Mouse (Mus musculus) CH12.LX (cell line): ENCODE results near the gene Ash1l. TPM values are rescaled to one million over a fixed set of nuclear protein-coding genes. Genes with fewer than 3 reads are reported as not detected.

ENCODE experiments used
- DNase-seq: peaks from one replicate; pipeline ENCODE4 v3.0.0-alpha.2; 2013; ENCODE audit errors: extremely low read depth
- H3K27ac ChIP-seq: 2 replicates; pipeline ENCODE4 v1.5.1; 2012; ENCODE audit warnings: low read depth, mild to moderate bottlenecking, control low read depth, moderate library complexity; ENCODE audit not compliant: insufficient read depth
- H3K27me3 ChIP-seq: replicated peaks from 2 replicates; pipeline ENCODE3; 2012; ENCODE audit warnings: inconsistent platforms
- H3K36me3 ChIP-seq, 2 experiments: replicated peaks in 1 of 2; 2 replicates each; pipeline versions ENCODE3 to v1.6.1; 2012; ENCODE audit warnings: inconsistent platforms in 1 of 2, low read length in 1 of 2, mild to moderate bottlenecking in 1 of 2, mixed read lengths in 1 of 2, moderate library complexity in 1 of 2; ENCODE audit not compliant: control insufficient read depth in 1 of 2, insufficient read depth in 1 of 2
- H3K4me1 ChIP-seq, 2 experiments: 2 replicates each; pipeline ENCODE4 v1.6.1; 2012; ENCODE audit warnings: inconsistent platforms in 1 of 2, moderate library complexity in 1 of 2; ENCODE audit not compliant: insufficient read depth in 2 of 2, control insufficient read depth in 1 of 2
- H3K4me2 ChIP-seq: 2 replicates; pipeline ENCODE4 v1.6.1; 2012; ENCODE audit warnings: low read depth, mild to moderate bottlenecking, control low read depth; ENCODE audit not compliant: poor library complexity, insufficient read depth, severe bottlenecking
- H3K4me3 ChIP-seq, 3 experiments: fragments of 150-350 bp in 1 of 3; sonication (generic) in 1 of 3; replicated peaks in 1 of 3; 2 replicates each; pipeline versions ENCODE3 to v1.5.1; 2011 to 2012; ENCODE audit warnings: low read depth in 2 of 3, low read length in 2 of 3, mild to moderate bottlenecking in 2 of 3, moderate library complexity in 2 of 3, control low read depth in 1 of 3, improper control_type of control experiment in 1 of 3, inconsistent platforms in 1 of 3, mixed read lengths in 1 of 3; ENCODE audit not compliant: poor library complexity in 1 of 3
- H3K79me2 ChIP-seq: replicated peaks from 2 replicates; pipeline ENCODE4 v1.6.1; 2012; ENCODE audit warnings: mild to moderate bottlenecking, moderate library complexity; ENCODE audit not compliant: control insufficient read depth, poor library complexity, insufficient read depth, severe bottlenecking; ENCODE audit errors: extremely low read depth
- H3K9ac ChIP-seq: 2 replicates; pipeline ENCODE4 v1.6.1; 2012; ENCODE audit warnings: low read depth, mild to moderate bottlenecking, control low read depth, moderate library complexity; ENCODE audit not compliant: insufficient read depth
- H3K9me3 ChIP-seq: replicated peaks from 2 replicates; pipeline ENCODE3; 2012; ENCODE audit warnings: low read length, inconsistent platforms, mixed read lengths
- BHLHE40 ChIP-seq: IDR thresholded peaks from 2 replicates; pipeline ENCODE4 v1.6.1; 2011; ENCODE audit warnings: mild to moderate bottlenecking, low read depth, low read length, improper control_type of control experiment
- ELF1 ChIP-seq: IDR thresholded peaks from 2 replicates; pipeline ENCODE4 v1.6.1; 2014; ENCODE audit warnings: low read depth, mild to moderate bottlenecking, inconsistent platforms, low read length, improper control_type of control experiment
- EP300 ChIP-seq: IDR thresholded peaks from 2 replicates; pipeline ENCODE4 v1.6.1; 2011; ENCODE audit warnings: low read length, improper control_type of control experiment
- HCFC1 ChIP-seq: IDR thresholded peaks from 2 replicates; pipeline ENCODE4 v1.6.1; 2012; ENCODE audit warnings: low read depth, mild to moderate bottlenecking, inconsistent platforms, low read length, improper control_type of control experiment
- JUND ChIP-seq: conservative IDR thresholded peaks from 2 replicates; pipeline ENCODE4 v1.6.1; 2011; ENCODE audit warnings: low read depth, low read length, improper control_type of control experiment
- MAFK ChIP-seq: IDR thresholded peaks from 2 replicates; pipeline ENCODE4 v1.6.1; 2011; ENCODE audit warnings: low read length, improper control_type of control experiment; ENCODE audit not compliant: insufficient replicate concordance
- MEF2A ChIP-seq: IDR thresholded peaks from 2 replicates; pipeline ENCODE4 v1.6.1; 2014; ENCODE audit warnings: low read depth, mild to moderate bottlenecking, inconsistent platforms, low read length, improper control_type of control experiment, borderline replicate concordance
- MXI1 ChIP-seq: IDR thresholded peaks from 2 replicates; pipeline ENCODE4 v1.6.1; 2011; ENCODE audit warnings: mild to moderate bottlenecking, low read depth, low read length, improper control_type of control experiment
- NELFE ChIP-seq: IDR thresholded peaks from 2 replicates; pipeline ENCODE4 v1.6.1; 2011; ENCODE audit warnings: low read depth, low read length, improper control_type of control experiment
- POLR2AphosphoS2 ChIP-seq: IDR thresholded peaks from 2 replicates; pipeline ENCODE4 v1.6.1; 2011; ENCODE audit warnings: low read depth, low read length, improper control_type of control experiment
- RAD21 ChIP-seq: IDR thresholded peaks from 2 replicates; pipeline ENCODE4 v1.6.1; 2011; ENCODE audit warnings: low read depth, mild to moderate bottlenecking, low read length, improper control_type of control experiment, moderate library complexity
- TCF12 ChIP-seq: IDR thresholded peaks from 2 replicates; pipeline ENCODE4 v1.6.1; 2014; ENCODE audit warnings: low read depth, mild to moderate bottlenecking, inconsistent platforms, low read length, improper control_type of control experiment
- UBTF ChIP-seq: IDR thresholded peaks from 2 replicates; pipeline ENCODE4 v1.6.1; 2012; ENCODE audit warnings: low read depth, mild to moderate bottlenecking, inconsistent platforms, low read length, improper control_type of control experiment, moderate library complexity
- USF1 ChIP-seq: IDR thresholded peaks from 2 replicates; pipeline ENCODE4 v1.6.1; 2014; ENCODE audit warnings: low read depth, mild to moderate bottlenecking, inconsistent platforms, low read length, improper control_type of control experiment
- USF2 ChIP-seq: conservative IDR thresholded peaks from 2 replicates; pipeline ENCODE4 v1.6.1; 2011; ENCODE audit warnings: low read depth, low read length, improper control_type of control experiment
- dilution Hi-C: fragments of 300-500 bp; cut with MboI; formaldehyde crosslinking; loops from 2 replicates; pipeline ENCODE4 v1.14.3; 2020; ENCODE audit warnings: low sequenced_read_pairs; ENCODE audit not compliant: extremely low pct_unique_long_range_greater_than_20kb, extremely low pct_ligation_motif_present
- in situ Hi-C: fragments of 300-500 bp; cut with MboI; formaldehyde crosslinking; loops from 3 replicates; pipeline ENCODE4 v1.14.3; 2019; ENCODE audit warnings: low sequenced_read_pairs, low pct_ligation_motif_present, low pct_unique_long_range_greater_than_20kb, mixed read lengths
- polyA plus RNA-seq: library from polyadenylated mRNA; unstranded; fragments of >175 nt; gene quantifications from 2 replicates; pipeline ENCODE4 v1.2.1, GENCODE M21; 2012; ENCODE audit warnings: low read depth; ENCODE audit not compliant: insufficient read length
- total RNA-seq, 2 experiments: library from RNA; depleted of rRNA; stranded (reverse); fragments of 300-350 nt in 1 of 2; fragments of >200 nt in 1 of 2; gene quantifications; 2 replicates each; pipeline ENCODE4 v1.2.3; 2012 to 2014

Ash1l gene
- total and polyA plus RNA-seq, 3 experiments = 2.9 to 9.7 (median 5.8) TPM

GRCm38 (mm10) chr3:89124241-89124640, 173.8 kb downstream of the Ash1l start:
- Histone ChIP-seq H3K4me3 (no peak overlapping the region), H3K4me1 (no peaks in the 10 kb centered on the region), H3K27me3 (peaks cover 9% of the 10 kb centered on the region), H3K27ac (no peak overlapping the region), H3K9me3 (no peaks in the 10 kb centered on the region), H3K36me3 (no peaks in the 10 kb centered on the region), H3K9ac (no peak overlapping the region), H3K79me2 (no peaks in the 10 kb centered on the region), H3K4me2 (no peak overlapping the region)
- no peak for DNase-seq
- TF ChIP-seq NELFE (no peak), HCFC1 (no peak), POLR2AphosphoS2 (no peak), MXI1 (no peak), USF2 (no peak), ELF1 (no peak), TCF12 (no peak), MAFK (no peak), EP300 (no peak), RAD21 (no peak)
- dilution Hi-C loops = no loop called here
- in situ Hi-C loops = no loop called here

GRCm38 (mm10) chr3:89125981-89126380, 175.6 kb downstream of the Ash1l start:
- peaks cover 6% of the 10 kb centered on the region for H3K27me3 ChIP-seq
- TF ChIP-seq USF1 (no peak), ELF1 (no peak), MAFK (no peak), UBTF (no peak), MEF2A (no peak), BHLHE40 (no peak), MXI1 (no peak), JUND (no peak)
- no peak for DNase-seq
- H3K9ac ChIP-seq = no peak overlapping the region
- dilution Hi-C loops (no loop called here), in situ Hi-C loops (no loop called here)
- no peaks in the 10 kb centered on the region for H3K4me1 ChIP-seq
- H3K36me3 ChIP-seq = no peaks in the 10 kb centered on the region
- H3K4me2 ChIP-seq = no peak overlapping the region
- no peaks in the 10 kb centered on the region for H3K9me3 ChIP-seq
- no peak overlapping the region for H3K4me3 ChIP-seq
- H3K27ac ChIP-seq = no peak overlapping the region
- H3K79me2 ChIP-seq = no peaks in the 10 kb centered on the region

Other genes starting within 250 kb of the Ash1l start
- 21.4 and 23.7 TPM in 2 replicates for gene Rit1, start 233.8 kb upstream of the Ash1l start, total RNA-seq (2012; rRNA removed)
- gene Rit1, start 233.8 kb upstream of the Ash1l start, total RNA-seq (2014; rRNA removed) = 28.7 and 29.1 TPM in 2 replicates
- 18.4 and 20.6 TPM in 2 replicates for gene Rit1, start 233.8 kb upstream of the Ash1l start, polyA plus RNA-seq
- gene Syt11, start 175.5 kb upstream of the Ash1l start, total RNA-seq (2012; rRNA removed) = 3.8 and 4.5 TPM in 2 replicates
- gene Syt11, start 175.5 kb upstream of the Ash1l start, total RNA-seq (2014; rRNA removed) = 5.4 and 5.7 TPM in 2 replicates
- 8.2 and 8.8 TPM in 2 replicates for gene Syt11, start 175.5 kb upstream of the Ash1l start, polyA plus RNA-seq
- 26.4 and 29.3 TPM in 2 replicates for gene Gon4l, start 115.4 kb upstream of the Ash1l start, total RNA-seq (2012; rRNA removed)
- 15.9 and 16.5 TPM in 2 replicates for gene Gon4l, start 115.4 kb upstream of the Ash1l start, total RNA-seq (2014; rRNA removed)
- gene Gon4l, start 115.4 kb upstream of the Ash1l start, polyA plus RNA-seq = 32.9 and 35.5 TPM in 2 replicates
- gene Msto1, start 36.6 kb upstream of the Ash1l start, total RNA-seq (2012; rRNA removed) = 59.7 and 71.2 TPM in 2 replicates
- gene Msto1, start 36.6 kb upstream of the Ash1l start, total RNA-seq (2014; rRNA removed) = 63.5 and 70.7 TPM in 2 replicates
- 70.2 and 72.7 TPM in 2 replicates for gene Msto1, start 36.6 kb upstream of the Ash1l start, polyA plus RNA-seq
- 114 and 128 TPM in 2 replicates for gene Dap3, start 559 bp downstream of the Ash1l start, total RNA-seq (2012; rRNA removed)
- 169 and 182 TPM in 2 replicates for gene Dap3, start 559 bp downstream of the Ash1l start, total RNA-seq (2014; rRNA removed)
- 145 and 151 TPM in 2 replicates for gene Dap3, start 559 bp downstream of the Ash1l start, polyA plus RNA-seq
- 25.1 and 30.1 TPM in 2 replicates for gene Rusc1, start 142.7 kb downstream of the Ash1l start, total RNA-seq (2012; rRNA removed)
- 17.7 and 19.7 TPM in 2 replicates for gene Rusc1, start 142.7 kb downstream of the Ash1l start, total RNA-seq (2014; rRNA removed)
- 16.7 and 19.4 TPM in 2 replicates for gene Rusc1, start 142.7 kb downstream of the Ash1l start, polyA plus RNA-seq
- 0.13 TPM in 1 of 2 replicates, not detected in the other for gene Gm43738, start 150.5 kb downstream of the Ash1l start, total RNA-seq (2012; rRNA removed)
- gene Gm43738, start 150.5 kb downstream of the Ash1l start, total RNA-seq (2014; rRNA removed) = not detected in 2 replicates
- not detected in 2 replicates for gene Gm43738, start 150.5 kb downstream of the Ash1l start, polyA plus RNA-seq
- 243 and 244 TPM in 2 replicates for gene Fdps, start 151.3 kb downstream of the Ash1l start, total RNA-seq (2012; rRNA removed)
- gene Fdps, start 151.3 kb downstream of the Ash1l start, total RNA-seq (2014; rRNA removed) = 490 and 572 TPM in 2 replicates
- gene Fdps, start 151.3 kb downstream of the Ash1l start, polyA plus RNA-seq = 177 and 200 TPM in 2 replicates
- not detected in 2 replicates for gene Pklr, start 185.5 kb downstream of the Ash1l start, total RNA-seq (2012; rRNA removed)
- not detected in 2 replicates for gene Pklr, start 185.5 kb downstream of the Ash1l start, total RNA-seq (2014; rRNA removed)
- gene Pklr, start 185.5 kb downstream of the Ash1l start, polyA plus RNA-seq = not detected in 2 replicates
- 1.8 and 2.0 TPM in 2 replicates for gene Hcn3, start 209.6 kb downstream of the Ash1l start, total RNA-seq (2012; rRNA removed)
- gene Hcn3, start 209.6 kb downstream of the Ash1l start, total RNA-seq (2014; rRNA removed) = 1.7 and 1.8 TPM in 2 replicates
- gene Hcn3, start 209.6 kb downstream of the Ash1l start, polyA plus RNA-seq = 3.1 and 3.2 TPM in 2 replicates
- gene Clk2, start 214.2 kb downstream of the Ash1l start, total RNA-seq (2012; rRNA removed) = 29.9 and 31.2 TPM in 2 replicates
- gene Clk2, start 214.2 kb downstream of the Ash1l start, total RNA-seq (2014; rRNA removed) = 18.8 and 19.7 TPM in 2 replicates
- gene Clk2, start 214.2 kb downstream of the Ash1l start, polyA plus RNA-seq = 72.0 and 77.2 TPM in 2 replicates
- 12.5 and 17.1 TPM in 2 replicates for gene Scamp3, start 226.9 kb downstream of the Ash1l start, total RNA-seq (2012; rRNA removed)
- gene Scamp3, start 226.9 kb downstream of the Ash1l start, total RNA-seq (2014; rRNA removed) = 4.1 and 4.5 TPM in 2 replicates
- gene Scamp3, start 226.9 kb downstream of the Ash1l start, polyA plus RNA-seq = 64.1 and 72.7 TPM in 2 replicates
- gene Fam189b, start 232.5 kb downstream of the Ash1l start, total RNA-seq (2012; rRNA removed) = 1.6 and 2.2 TPM in 2 replicates
- gene Fam189b, start 232.5 kb downstream of the Ash1l start, total RNA-seq (2014; rRNA removed) = 0.31 and 1.1 TPM in 2 replicates
- 6.7 and 8.4 TPM in 2 replicates for gene Fam189b, start 232.5 kb downstream of the Ash1l start, polyA plus RNA-seq